Mouse (Mus musculus) kidney, embryonic 14.5 days (tissue): ENCODE data around the gene Ruvbl1. TPM values are rescaled to one million over a fixed set of nuclear protein-coding genes. Genes with fewer than 3 reads are reported as not detected.
A peak's percentile ranks its signal among the peaks of the same experiment; 100 is the strongest.

Source experiments
- ATAC-seq: fragments of 200-750 bp; cut with Nextera tagmentation; 2 replicates; pipeline ENCODE4 v1.8.0; 2017; ENCODE audit warnings: moderate number of reproducible peaks, mild to moderate bottlenecking, moderate TSS enrichment, moderate library complexity; ENCODE audit not compliant: low FRiP score, low TSS enrichment
- H3K27ac ChIP-seq: fragments of 300-500 bp; sonication (generic); 2 replicates; pipeline ENCODE4 v1.5.1; 2014; ENCODE audit warnings: low read depth, mild to moderate bottlenecking, low read length, moderate library complexity, mixed read lengths
- H3K27me3 ChIP-seq: fragments of 300-500 bp; sonication (generic); 2 replicates; pipeline ENCODE4 v1.6.1; 2014; ENCODE audit warnings: mild to moderate bottlenecking, low read length; ENCODE audit not compliant: control insufficient read depth, insufficient read depth
- H3K36me3 ChIP-seq: fragments of 300-500 bp; sonication (generic); 2 replicates; pipeline ENCODE4 v1.6.1; 2014; ENCODE audit warnings: low read length, mixed read lengths; ENCODE audit not compliant: control insufficient read depth, insufficient read depth
- H3K4me1 ChIP-seq: fragments of 300-500 bp; sonication (generic); 2 replicates; pipeline ENCODE4 v1.6.1; 2014; ENCODE audit warnings: low read length, mixed read lengths; ENCODE audit not compliant: control insufficient read depth, insufficient read depth
- H3K4me2 ChIP-seq: fragments of 300-500 bp; sonication (generic); replicated peaks from 2 replicates; pipeline ENCODE4 v1.6.1; 2014; ENCODE audit warnings: low read depth, mild to moderate bottlenecking, low read length
- H3K4me3 ChIP-seq: fragments of 300-500 bp; sonication (generic); 2 replicates; pipeline ENCODE4 v1.5.1; 2014; ENCODE audit warnings: mild to moderate bottlenecking, low read length
- H3K9ac ChIP-seq: fragments of 300-500 bp; sonication (generic); 2 replicates; pipeline ENCODE4 v1.6.1; 2014; ENCODE audit warnings: low read depth, mild to moderate bottlenecking, low read length, moderate library complexity
- H3K9me3 ChIP-seq: fragments of 300-500 bp; sonication (generic); 2 replicates; pipeline ENCODE4 v1.6.1; 2016; ENCODE audit warnings: low read length; ENCODE audit not compliant: control insufficient read depth
- WGBS: fragments of 180-500 bp; shearing (Covaris S2); extraction: QIAGEN DNeasy Blood & Tissue Kit; methylation state at CpG from one replicate; pipeline ENCODE4 v1.1.7; 2014; 5-methylcytosine and 5-hydroxymethylcytosine counted together
- polyA plus RNA-seq: library from polyadenylated mRNA; unstranded; fragments of >200 nt; fragmentation: Nextera tagmentation; extraction: Ambion mirVana; gene quantifications from 2 replicates; pipeline ENCODE4 v1.2.1, GENCODE M21; 2014

Ruvbl1 gene
- polyA plus RNA-seq, 1 experiment from 2014 or later, result 184 TPM

- 90% methylated on average over 4 of the region's 4 CpGs for WGBS
- H3K4me1 ChIP-seq, result peaks cover 8% of the 10 kb centered on the region; the same call in 1 of the 2 replicates
- peaks cover 62% of the 10 kb centered on the region for H3K36me3 ChIP-seq
Measured at GRCm38 (mm10) chr6:88503044-88503443, 37.8 kb downstream of the Ruvbl1 start.

GRCm38 (mm10) chr6:88513984-88514383 is 48.8 kb downstream of the Ruvbl1 start:
- Histone ChIP-seq H3K4me1 (peaks cover 11% of the 10 kb centered on the region), H3K9ac (no peak overlapping the region), H3K27me3 (no peaks in the 10 kb centered on the region), H3K4me3 (no peak overlapping the region), H3K4me2 (no peak overlapping the region), H3K9me3 (no peaks in the 10 kb centered on the region), H3K27ac (no peak overlapping the region), H3K36me3 (peaks cover 75% of the 10 kb centered on the region)
- ATAC-seq, result no peak
- 94% methylated on average over 8 of the region's 8 CpGs for WGBS

More at GRCm38 (mm10) chr6:88503044-88503443, 37.8 kb downstream of the Ruvbl1 start:
- Histone ChIP-seq H3K27me3 (no peaks in the 10 kb centered on the region), H3K4me2 (no peak overlapping the region), H3K9me3 (no peaks in the 10 kb centered on the region), H3K27ac (no peak overlapping the region), H3K9ac (no peak overlapping the region), H3K4me3 (no peak overlapping the region)
- no peak for ATAC-seq

- Histone ChIP-seq H3K4me1 (peaks cover 14% of the 10 kb centered on the region), H3K4me3 (no peak overlapping the region), H3K27me3 (no peaks in the 10 kb centered on the region), H3K9ac (no peak overlapping the region), H3K4me2 (no peak overlapping the region), H3K27ac (no peak overlapping the region), H3K36me3 (peaks cover 71% of the 10 kb centered on the region), H3K9me3 (no peaks in the 10 kb centered on the region)
- ATAC-seq, result no peak
- WGBS, result 91% methylated on average over 4 of the region's 4 CpGs
Measured at GRCm38 (mm10) chr6:88514546-88514945, 49.3 kb downstream of the Ruvbl1 start.

DNA sequence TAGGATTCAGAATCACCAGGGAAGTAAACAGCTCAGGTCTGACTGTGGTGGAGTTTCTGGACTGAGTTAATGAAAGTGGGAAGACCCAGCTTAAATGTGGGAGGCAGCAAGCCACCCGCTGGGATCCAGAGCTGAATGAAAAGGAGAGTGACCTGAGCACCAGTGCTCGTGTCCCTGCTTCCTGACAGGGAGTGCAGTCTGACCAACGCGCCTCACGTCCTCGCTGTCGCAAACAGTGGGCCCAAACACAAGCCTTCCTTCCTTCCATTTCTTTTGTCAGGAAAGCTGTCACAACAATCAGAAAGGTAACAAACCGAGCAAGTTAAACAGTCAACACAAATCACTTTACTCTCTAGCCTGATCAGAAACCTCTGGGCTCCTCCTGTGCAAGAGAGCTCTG is 50.8 kb downstream of the Ruvbl1 start:
- Histone ChIP-seq H3K9ac (no peak overlapping the region), H3K4me3 (no peak overlapping the region), H3K4me2 (no peak overlapping the region), H3K27ac (no peak overlapping the region), H3K4me1 (peaks cover 16% of the 10 kb centered on the region), H3K27me3 (no peaks in the 10 kb centered on the region), H3K9me3 (no peaks in the 10 kb centered on the region), H3K36me3 (peaks cover 57% of the 10 kb centered on the region)
- no peak for ATAC-seq
- WGBS, result 86% methylated on average over 8 of the region's 8 CpGs

- no peaks in the 10 kb centered on the region for H3K27me3 ChIP-seq
- H3K27ac ChIP-seq, result no peak overlapping the region
- peaks cover 16% of the 10 kb centered on the region for H3K4me1 ChIP-seq
- peaks cover 50% of the 10 kb centered on the region for H3K36me3 ChIP-seq
- H3K9ac ChIP-seq, result peak overlapping the region; percentile 44; the same call in 1 of the 2 replicates
- no peak for ATAC-seq
- WGBS, result 70% methylated on average over 5 of the region's 5 CpGs
- H3K4me2 ChIP-seq, result peak overlapping the region; percentile 90
- H3K4me3 ChIP-seq, result peak overlapping the region; percentile 97; the same call in 1 of the 2 replicates
- no peaks in the 10 kb centered on the region for H3K9me3 ChIP-seq
Measured at GRCm38 (mm10) chr6:88516667-88517066, 51.5 kb downstream of the Ruvbl1 start.

DNA sequence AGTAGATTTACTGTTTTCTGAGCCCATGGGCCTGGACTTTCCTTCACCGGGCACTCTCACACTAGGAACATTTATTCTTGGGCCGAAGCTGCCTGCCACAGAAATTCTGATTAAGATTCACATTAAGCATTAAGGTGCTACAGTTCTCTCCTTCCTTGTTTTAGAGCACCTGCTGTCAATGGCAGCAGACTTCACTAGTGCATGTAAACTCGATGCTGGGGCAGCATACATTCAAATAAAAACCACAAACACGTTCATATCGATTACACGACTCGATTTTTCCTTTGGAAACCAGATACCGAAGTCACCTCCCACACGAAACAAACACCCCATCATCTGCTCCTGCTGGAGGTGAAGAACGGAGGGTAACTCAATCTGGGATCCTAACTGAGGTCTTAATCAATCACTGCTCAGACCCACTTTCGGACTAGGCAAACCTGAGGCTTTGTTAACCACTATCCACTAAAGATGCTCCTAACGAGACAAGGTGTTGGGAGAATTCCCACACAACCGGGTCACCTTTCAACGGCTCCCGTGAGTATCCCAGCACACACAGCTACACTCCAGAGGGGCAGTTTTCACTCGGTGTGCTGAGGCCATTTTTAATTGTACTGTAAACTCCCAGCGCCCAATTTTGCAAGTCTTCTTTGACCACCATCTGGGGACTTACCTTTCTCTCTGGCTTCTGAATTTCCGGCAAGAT is 52.6 kb downstream of the Ruvbl1 start:
- Histone ChIP-seq H3K27ac (peak overlapping the region; percentile 71), H3K9ac (peak overlapping the region; percentile 98), H3K9me3 (no peaks in the 10 kb centered on the region), H3K4me2 (peak overlapping the region; percentile 90), H3K36me3 (peaks cover 38% of the 10 kb centered on the region), H3K4me1 (peaks cover 16% of the 10 kb centered on the region), H3K27me3 (no peaks in the 10 kb centered on the region), H3K4me3 (peak overlapping the region; percentile 97)
- no peak for ATAC-seq
- WGBS, result 6% methylated on average over 18 of the region's 18 CpGs

DNA sequence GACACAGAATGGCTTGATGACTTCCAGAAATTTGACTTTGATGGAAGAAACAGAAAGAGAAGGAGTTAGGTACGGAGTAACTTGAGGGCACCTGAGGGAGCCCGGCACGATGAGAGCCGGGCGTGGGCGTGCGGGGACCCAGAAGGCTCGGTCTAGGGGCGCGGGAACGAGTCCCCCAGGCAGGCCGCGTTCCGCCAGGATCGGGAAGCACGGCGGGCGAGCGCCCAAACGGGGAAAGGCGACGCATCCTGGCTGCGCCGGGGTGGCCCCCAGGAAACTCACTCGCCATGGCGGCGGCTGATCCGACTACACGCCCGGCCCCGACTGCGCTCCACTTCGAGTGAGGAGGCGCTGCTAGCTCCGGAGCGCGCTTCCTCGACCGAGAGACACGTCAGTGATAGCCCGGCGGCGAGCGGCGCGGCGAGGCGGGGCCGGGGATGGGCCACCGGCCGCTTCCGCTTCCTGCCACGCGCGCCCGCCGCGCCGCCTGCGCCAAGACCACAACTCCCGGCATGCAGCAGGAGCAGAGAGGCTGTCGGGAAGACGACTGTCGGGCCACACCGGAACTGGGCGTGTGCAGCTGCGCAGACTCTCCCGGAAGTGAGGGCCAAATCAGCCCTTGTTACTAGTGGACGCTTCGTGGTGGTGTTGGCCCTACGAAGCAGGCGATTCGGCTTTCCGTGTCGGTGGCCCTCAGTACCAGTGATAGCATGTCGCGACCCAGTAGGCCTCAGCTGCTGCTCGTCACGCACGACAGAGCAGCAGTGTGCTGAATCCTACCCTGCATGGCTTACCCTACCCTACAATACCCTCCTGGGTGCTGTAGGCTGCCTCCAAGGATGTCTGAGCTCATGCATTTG is 53.4 kb downstream of the Ruvbl1 start, which contains the start of gene Sec61a1:
TSS of gene Sec61a1 (minus strand) at position 502 of the 860 bp plus-strand sequence.
- Histone ChIP-seq H3K27ac (peak within 1 kb of the TSS; percentile 83), H3K4me2 (peak within 1 kb of the TSS; percentile 90), H3K9ac (peak within 1 kb of the TSS; percentile 98), H3K9me3 (no peaks in the 10 kb centered on the region), H3K27me3 (no peaks in the 10 kb centered on the region), H3K36me3 (peaks cover 31% of the 10 kb centered on the region), H3K4me1 (peaks cover 16% of the 10 kb centered on the region), H3K4me3 (peak within 1 kb of the TSS; percentile 97)
- ATAC-seq, result peak; percentile 97
- WGBS, result under 1% methylated on average over 80 of the region's 80 CpGs

DNA sequence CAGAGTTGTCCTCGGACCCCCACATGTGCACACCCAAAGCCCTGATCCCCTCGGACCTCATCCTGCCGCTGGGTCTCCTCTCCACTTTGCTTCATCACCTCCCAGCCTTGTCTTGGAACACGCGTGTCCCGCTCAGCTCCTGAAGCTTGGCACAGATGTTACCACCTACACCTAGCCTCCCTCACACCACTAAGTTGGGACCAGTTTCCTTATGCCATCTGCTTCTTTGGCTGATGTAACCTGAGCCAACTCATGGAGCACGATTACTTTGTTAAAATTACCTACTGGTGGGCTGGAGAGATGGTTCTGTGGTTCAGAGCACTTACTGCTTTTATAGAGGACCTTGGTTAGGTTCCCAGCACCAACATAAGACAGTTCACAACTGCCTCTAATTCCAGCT is 56.6 kb downstream of the Ruvbl1 start:
- H3K4me3 ChIP-seq, result no peak overlapping the region
- H3K27me3 ChIP-seq, result no peaks in the 10 kb centered on the region
- no peak overlapping the region for H3K27ac ChIP-seq
- ATAC-seq, result no peak
- 0 out of 2 replicates have a peak, but pooled peaks cover 2% of the 10 kb centered on the region for H3K36me3 ChIP-seq
- peaks cover 13% of the 10 kb centered on the region for H3K4me1 ChIP-seq
- H3K9ac ChIP-seq, result no peak overlapping the region
- 86% methylated on average over 7 of the region's 7 CpGs for WGBS
- H3K9me3 ChIP-seq, result no peaks in the 10 kb centered on the region
- no peak overlapping the region for H3K4me2 ChIP-seq

DNA sequence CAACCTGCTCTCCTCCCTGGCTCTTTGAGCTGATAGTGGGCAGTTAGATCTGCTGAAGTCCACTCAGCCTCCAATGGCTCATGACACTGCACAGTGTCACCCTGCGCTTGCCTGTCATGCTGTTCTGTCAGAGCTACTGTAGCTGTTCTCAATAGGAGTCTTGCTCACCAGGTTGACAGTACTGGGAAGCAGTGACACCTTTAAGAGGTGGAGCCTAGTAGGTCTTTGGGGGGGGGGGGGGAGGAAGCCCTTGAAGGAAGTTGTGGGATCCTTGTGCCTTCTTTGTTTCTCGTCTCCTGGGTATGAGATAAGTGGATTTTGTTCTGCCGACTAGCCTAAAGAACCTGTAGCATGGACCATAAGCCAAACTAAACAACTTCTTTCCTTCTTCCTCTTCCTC is 57.4 kb downstream of the Ruvbl1 start:
- WGBS, result 76% methylated on average over 3 of the region's 3 CpGs
- Histone ChIP-seq H3K9me3 (no peaks in the 10 kb centered on the region), H3K9ac (no peak overlapping the region), H3K27ac (no peak overlapping the region), H3K36me3 (no peaks in the 10 kb centered on the region), H3K27me3 (no peaks in the 10 kb centered on the region), H3K4me1 (peaks cover 6% of the 10 kb centered on the region; the same call in 1 of the 2 replicates), H3K4me3 (no peak overlapping the region), H3K4me2 (no peak overlapping the region)
- no peak for ATAC-seq
